Mouse (Mus musculus): Measurements from ENCODE around the gene Cd151.
"Not testable (repeated sequence)": the region's sequence is repeated elsewhere in the genome, so short reads cannot be mapped to it uniquely, and the experiment has no call there.

Gene Cd151

DNA sequence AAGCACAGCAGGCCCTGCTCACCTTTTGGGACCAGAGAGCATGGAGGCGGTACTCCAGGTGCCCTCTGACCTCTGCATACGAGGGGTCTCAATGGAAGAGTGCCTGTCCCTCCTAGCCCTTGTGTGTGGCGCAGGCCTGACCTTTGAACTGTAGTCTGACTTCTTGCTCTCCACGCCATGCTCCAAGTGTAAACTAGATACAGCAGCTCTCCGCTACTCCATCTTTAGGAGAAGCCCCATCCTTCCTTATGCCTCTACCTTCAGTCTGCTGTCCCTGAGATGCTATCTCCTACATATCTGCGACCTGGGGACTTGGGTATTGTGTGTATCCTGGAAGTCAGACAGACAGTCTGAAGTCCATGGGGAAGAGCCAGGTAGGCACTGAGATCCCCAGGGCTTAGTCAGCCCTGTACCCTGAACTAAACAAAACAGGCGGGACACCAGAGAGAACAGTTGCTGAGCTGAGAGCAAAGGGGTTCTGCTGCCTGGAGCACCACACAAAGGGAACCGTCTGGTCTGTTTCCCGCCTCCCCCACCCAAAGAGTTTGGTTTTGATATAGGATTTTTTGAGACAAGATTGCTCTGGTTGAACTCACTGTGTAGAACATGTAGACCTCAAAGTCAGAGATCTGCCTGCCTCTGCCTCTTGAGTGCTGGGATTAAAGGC lies 31.2 kb upstream of the Cd151 start:
- DNase-seq (ENCODE audit: low spot score) = no peak

DNA sequence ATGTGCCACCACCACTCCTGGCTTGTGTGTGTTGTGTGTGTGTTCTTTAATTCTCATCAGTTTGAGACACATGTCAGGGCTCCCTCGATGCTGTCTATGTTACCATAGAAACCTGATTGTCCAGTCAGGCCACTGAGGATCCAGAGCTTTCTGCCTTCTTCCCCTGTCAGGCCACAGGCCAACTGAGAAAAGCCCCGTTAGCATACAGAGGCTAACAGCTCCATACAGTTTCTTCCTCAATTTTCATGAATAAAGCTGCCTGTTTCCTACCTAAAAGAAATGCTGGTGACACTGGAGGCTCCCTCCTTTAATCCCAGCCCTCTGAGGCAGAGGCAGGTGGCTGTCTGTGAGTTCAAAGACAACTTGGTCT lies 30.7 kb upstream of the Cd151 start:
- DNase-seq (ENCODE audit: low spot score) = no peak

DNA sequence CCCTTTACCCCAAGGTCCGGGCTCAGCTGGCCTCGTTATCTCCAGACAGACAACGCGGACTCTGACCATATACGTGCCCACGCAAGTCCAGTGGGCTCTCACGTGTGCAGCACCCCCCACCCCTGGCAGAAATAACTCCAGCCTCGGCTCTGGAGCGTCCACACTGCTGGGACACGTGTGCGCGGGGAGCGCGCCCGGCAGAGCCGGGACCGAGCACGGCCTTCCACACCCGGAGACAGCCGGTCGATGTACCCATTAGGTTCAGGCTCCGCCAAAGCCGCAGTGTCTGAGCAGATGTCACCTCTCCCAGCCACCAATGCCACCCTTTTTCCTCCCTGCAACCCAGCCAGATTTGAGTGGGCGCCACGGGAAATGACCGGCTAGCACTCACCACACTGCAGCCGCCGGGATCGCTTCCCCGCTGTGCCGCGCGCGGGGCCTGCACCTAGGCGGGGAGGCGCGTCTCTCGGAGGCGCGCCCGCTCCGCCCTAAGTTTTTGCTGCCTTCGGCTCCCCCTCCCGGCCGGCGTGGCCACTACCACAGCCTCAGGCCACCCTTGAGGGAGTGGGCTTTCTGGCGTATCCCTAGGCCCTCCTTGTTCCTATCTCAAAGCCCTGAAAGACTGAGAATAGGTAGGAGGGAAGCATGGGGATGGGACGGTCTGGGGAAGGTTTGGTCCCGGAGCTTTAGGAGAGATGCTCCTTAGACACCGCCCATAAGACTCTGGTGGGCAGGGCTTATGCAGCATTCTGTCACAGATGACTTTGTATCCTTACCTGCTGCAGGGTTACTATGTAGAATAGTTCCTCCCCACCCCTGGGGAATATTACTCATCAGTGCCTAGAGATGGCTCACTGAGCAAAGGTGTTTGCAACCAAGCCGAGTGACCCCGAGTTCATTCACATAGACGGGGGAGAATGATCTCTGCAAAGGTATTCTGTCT lies 29.7 kb upstream of the Cd151 start, which contains the start of gene Slc25a22:
Gene Slc25a22 (minus strand): TSS at position 715 of the 943 bp plus-strand sequence.
- peak; percentile 73 for DNase-seq (ENCODE audit: low spot score)

DNA sequence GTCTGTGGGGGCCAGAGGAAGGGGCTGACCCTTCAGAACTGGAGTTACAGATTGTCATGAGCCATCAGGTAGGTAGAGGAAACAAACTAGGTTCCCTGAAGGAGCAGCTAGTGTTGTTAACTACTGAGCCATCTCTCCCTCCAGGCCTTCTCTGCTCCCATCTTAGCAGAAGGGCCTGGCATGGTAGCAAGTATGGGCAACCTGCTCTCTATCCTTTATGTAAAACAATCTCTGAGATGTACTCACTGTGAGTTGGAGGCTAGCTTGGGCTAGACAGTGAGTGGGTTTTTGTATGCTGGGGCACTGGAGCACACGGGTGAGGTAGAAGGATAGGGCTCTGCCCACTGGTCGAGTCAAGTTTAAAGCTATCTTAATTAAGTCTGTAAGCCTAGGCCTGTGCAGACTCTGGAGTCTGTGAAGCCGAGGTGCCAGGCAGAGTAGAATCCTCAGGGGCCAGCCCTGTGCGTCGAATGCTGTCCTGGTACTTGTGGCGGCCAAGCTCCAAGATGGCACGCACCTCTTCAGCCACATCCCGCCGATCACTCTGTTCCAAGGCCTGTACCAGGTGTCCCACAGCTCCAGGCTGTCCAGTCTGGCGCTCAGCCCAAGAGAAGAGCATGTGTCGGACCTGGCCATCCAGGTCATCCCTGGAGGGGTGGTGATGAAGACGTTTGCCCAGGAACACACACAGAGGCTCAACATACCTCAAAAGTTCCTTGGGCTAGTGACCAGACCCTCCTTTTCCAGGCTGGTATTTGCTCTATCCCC lies 28.8 kb upstream of the Cd151 start:
- no peak for DNase-seq (ENCODE audit: low spot score)

DNA sequence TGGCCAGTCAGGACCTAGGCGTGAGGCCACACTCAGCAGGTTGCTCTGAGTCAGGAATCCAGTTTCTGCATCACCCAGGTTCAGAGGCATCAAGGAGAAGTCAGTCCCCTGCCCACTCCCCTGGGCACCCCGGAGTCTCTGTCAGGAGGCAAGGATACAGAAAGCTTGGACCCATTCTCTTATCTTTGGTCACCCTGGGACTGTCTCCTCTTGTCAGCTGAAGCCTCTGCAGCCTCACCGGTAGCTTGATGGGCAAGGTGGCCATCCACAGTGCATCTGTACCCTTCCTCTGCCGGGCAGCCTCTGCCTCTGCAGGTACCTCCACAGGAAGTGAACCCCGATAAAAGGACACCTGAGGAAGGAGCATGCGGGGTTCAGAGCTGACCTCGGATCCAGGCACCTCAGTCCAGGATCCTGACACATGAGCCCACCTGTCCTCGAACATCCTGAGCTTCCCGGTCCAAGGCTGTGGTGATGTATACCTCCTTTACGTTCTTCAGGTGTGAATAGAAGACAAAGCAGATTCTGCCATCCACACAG lies 28.0 kb upstream of the Cd151 start:
- DNase-seq (ENCODE audit: low spot score) = no peak

DNA sequence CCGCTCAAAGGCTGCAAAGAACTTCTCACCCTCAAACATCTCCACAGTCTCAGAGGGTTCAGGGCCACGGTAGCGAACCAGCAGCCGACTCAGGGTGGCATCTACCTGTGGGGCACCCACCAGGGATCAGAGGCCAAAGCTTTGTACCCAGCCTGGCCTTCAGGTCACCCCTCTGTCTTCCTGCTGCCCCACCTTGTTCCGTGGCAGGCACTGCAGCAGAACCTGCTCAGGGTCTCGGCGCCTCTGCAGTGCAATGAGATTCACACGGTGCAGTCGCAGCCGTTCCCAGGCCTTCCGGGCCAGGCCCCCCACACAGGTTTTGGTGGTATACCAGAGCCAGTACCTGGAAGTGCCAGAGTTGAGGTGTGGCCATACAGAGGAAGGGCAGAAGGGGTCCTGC lies 27.4 kb upstream of the Cd151 start:
- DNase-seq (ENCODE audit: low spot score) = no peak

DNA sequence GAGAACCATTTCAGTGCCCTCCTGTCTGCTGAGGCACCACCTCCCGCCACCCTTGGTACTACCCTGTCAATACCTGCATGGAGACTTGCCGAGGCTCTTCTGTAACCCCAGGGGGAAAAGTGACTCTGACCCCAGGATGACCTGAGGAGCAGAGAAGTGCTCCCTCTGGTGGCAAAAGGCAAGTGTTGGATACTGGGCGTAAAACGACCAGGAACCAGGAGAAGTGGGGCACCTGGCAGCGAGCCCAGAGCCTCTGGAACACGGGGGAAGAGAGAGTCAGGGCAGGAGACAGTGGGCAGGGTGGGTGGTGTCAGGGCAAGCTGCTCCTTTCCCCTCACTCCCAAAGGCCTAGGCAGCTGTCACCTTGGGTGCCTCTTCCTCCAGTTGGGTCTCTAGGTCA lies 26.6 kb upstream of the Cd151 start:
- DNase-seq (ENCODE audit: low spot score) = peak; percentile 57

DNA sequence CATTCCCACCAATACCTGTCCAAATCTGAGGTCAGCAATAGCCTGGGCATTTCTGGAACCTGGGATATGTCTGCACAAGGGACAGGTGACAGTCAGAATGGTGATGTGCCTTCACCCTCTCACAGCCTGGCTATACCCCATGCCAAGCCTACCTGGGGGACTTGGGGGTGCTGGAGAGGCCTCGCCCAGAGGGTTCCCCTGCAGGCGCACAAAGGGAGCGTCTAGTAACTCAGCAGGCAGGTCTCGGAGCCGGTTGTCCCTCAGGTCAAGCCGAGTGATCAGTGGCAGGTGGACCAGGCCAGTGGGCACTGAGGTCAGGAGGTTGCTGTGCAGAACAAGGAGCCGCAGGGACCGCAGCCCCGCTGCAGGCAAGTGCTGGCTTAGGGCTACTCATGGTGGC lies 25.7 kb upstream of the Cd151 start:
- DNase-seq (ENCODE audit: low spot score) = no peak

DNA sequence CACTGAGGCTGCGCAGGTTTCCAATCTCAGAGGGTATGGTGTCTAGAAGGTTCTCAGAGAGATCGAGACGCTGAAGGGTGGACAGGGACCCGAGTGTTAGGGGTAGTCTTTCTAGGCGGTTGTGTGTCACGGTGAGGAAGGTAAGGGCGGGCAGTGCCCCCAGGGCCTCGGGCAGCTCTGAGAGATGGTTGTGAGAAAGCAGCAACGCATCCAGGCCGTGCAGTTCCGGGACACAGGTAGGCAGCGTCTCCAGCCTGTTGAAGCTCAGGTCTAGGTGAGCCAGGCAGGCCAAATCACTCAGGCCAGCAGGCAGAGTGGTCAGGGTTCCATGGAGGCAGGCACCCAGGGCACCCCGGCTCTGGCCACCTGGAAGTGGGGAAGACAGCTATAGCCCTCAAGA lies 25.0 kb upstream of the Cd151 start:
- no peak for DNase-seq (ENCODE audit: low spot score)

DNA sequence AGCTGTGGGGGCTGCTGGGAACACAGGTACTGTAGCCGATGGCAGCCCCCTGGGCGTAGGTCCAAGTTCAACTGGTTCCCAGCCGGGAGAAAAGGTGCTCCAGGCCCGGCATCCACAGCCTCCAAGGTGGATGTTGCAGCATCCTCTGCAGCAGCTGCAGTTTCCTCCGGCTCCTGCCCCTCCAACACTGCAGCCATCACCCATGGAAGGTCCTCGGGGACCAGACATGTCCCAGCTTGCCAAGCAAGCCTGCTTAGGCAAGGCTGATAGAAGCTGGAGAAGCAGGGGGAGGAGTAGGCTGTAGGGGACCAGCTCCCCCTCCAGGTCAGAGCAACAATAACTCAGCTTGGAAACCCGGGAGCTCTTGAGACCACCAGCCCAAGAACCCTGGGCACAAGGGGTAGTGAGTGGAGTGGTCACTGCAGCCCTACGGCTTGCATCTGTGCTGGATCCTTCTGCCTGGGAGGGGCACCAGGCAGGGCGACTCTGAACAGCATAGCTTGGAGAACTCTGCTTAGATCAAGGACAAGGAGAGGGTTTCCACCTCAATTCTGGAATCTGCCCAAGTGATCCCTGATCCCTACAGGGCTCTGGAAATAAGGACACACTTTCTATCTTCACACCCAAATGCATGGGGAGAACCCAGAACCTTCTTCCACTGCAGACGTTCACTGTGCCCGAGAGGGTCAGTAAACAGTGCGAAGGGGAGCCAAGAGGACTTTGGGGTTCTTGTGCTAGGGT lies 23.9 kb upstream of the Cd151 start:
- no peak for DNase-seq (ENCODE audit: low spot score)

DNA sequence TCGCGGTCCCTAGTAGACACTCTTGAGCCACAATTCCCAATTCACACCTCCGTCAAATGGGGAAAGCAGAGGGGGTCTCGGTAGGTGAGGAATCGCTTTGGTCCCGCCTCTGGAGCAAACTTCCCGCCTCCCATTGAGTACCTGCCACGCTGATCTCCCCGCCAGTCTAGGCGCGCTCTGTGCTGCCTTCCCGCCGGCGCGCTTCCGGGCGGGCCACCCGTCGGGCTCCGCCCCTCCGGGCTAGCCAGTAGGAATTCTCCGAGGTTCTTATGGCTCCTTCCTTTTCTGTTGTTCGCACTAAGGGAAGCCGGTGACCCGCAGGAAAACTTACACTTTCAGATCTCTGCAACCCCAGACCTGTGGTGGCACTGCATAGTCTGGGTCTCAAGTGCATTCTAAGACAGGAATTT lies 23.4 kb upstream of the Cd151 start, which contains the start of gene Pidd1:
Gene Pidd1 (minus strand): TSS at position 198 of the 410 bp plus-strand sequence.
- peak; percentile 54 for DNase-seq (ENCODE audit: low spot score)

DNA sequence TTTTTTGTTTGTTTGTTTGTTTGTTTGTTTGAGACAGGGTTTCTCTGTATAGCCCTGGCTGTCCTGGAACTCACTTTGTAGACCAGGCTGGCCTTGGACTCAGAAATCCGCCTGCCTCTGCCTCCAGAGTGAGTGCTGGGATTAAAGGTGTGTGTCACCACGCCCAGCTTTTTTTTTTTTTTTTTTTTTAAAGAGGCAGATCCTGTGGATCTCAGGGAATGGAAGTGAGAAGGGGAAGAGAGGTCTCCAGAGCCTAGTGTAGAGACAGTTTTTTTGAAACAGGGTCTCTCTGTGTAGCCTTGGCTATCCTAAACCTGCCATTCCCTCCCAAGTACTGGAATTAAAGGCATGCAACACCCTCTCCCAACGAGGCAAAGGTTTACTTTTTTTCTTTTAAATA lies 20.8 kb upstream of the Cd151 start:
- DNase-seq (ENCODE audit: low spot score) = not testable (repeated sequence)

DNA sequence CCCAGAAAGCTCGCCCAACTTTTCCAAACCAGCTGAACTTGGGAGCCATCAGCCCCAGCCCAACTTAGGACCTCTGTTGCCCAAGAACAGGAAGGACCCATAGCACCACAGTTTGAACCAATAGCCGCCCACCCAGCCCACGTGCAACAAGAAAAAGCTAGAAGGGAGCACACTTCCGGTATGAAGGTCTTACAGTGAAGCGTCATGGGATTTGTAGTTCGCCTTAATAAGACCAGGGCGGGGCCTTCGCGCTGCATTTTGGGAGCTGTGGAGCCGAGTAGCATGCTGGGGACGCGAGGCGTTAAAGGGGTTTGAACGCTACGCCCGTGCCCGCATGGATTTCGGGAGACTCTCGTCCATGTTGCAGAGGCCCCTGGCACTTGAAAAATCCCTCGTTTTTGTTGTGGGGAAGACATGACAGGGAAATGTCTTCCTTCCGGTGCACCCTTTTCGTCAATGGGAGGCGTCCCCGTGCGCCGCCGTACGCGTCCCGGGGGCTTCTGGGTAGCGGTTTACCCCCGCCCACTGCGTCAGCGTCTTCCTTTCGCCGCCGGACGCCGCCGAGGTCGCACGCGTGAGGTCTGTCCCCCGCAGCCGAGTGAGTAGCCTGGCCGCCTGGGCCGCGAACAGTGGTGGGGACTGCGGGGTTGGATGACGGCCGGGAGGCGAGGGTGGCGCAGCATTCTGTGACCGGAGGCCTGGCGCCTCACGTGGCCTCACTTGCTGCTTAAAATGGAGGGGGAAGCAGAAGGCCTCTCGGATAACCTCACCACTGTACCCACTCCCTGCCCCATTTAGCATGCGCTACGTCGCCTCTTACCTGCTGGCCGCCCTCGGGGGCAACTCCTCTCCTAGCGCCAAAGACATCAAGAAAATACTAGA lies 19.8 kb upstream of the Cd151 start, which contains the start of gene Rplp2:
Gene Rplp2 (plus strand): TSS at position 261 of the 882 bp plus-strand sequence.
- DNase-seq (ENCODE audit: low spot score) = peak; percentile 86

DNA sequence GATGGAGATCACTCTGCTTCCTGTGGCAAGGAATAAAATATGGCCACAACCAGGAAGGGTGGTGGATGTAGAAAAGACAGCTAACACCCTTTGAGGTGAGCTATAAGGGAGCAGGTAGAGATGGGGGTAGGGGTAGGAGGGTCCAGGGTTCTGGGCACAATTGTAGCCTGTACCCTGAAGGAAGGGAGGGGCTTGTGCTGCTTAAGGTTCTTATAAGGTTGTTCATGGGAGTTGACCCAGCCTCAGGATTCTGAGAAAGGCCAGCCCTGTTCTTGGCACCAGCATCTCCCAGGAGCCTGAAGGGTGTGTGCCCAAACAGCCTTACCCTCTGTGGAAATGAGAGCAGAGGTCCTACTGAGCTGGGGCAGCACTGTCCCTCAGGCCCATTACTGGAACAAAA lies 15.3 kb upstream of the Cd151 start:
- DNase-seq (ENCODE audit: low spot score) = peak; percentile 92

DNA sequence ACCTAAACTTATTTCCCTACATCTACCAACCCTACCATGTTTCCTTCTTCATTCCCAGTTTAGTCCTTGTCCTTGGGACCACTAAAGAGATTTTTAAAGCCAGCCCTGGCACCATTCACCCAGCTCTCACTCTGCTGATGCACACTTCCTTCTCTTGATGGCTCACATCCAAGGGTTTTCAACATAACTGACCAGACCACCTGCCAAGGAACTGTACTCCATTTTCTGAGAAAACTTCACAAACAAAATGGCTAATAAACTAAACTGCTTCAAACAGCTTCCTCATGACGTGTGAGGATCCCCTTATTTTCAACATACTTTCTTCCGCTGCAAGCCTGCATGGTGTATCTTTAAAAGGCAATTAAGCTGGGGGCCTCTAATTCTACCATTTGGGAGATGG lies 13.6 kb upstream of the Cd151 start:
- peak; percentile 78 for DNase-seq (ENCODE audit: low spot score)

DNA sequence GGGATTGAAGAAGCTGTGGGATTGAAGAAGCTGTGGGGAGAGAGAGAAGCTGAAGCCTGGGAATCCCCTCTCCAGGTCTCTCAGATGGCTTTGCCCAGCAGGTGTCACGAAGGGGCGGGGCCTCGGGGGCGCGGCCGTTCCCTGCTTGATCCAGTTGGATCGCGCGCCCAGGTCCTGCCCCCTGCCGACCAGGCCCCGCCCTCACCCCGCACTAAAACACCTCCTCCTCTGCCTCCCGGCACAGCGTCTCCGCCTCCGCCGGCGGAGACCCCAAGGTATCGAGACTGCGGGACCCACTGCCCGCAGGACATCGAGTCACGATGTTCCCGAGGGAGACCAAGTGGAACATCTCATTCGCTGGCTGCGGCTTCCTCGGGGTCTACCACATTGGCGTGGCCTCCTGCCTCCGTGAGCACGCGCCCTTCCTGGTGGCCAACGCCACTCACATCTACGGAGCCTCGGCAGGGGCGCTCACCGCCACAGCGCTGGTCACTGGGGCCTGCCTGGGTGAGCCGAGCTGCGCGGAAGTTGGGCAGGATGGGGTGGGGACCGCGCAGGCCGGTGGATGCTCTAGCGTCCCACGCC lies 12.1 kb upstream of the Cd151 start, which contains the start of gene Pnpla2:
Gene Pnpla2 (plus strand): TSS at position 232 of the 585 bp plus-strand sequence.
- peak; percentile 90 for DNase-seq (ENCODE audit: low spot score)

DNA sequence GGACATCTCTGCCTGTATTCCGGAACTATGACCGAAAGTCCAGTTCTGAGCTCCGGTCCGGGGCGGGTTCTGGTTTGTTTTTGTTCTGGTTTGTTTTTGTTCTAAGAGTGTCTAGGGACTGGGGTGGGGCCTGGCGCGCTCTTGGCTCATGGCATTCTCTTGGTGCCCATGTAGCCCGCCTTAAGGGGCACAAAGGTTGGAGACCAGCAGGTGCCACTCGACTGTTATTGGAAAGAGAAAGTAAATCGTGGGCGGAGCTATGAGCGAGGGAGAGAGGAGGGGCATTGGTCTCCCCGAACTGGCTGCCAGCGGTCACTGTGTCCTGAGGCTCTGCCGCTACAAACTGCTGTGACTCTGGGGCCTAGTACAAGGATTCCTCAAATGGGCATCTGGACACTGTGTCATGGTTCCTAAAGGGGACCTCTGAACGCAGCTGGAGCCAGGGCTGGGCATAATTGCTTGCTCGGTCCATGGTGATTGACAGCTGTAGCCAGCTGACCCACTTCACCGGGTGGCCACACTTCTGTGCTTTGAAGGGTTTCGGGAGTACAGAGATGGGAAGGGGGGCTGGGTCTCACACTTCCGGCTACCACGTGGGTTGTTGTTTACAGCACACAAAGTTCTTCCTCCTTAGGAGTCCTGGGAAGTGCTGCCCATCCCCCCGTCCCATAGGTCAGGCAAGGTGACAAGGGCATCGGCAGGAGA lies 11.4 kb upstream of the Cd151 start:
- DNase-seq (ENCODE audit: low spot score) = peak; percentile 90

DNA sequence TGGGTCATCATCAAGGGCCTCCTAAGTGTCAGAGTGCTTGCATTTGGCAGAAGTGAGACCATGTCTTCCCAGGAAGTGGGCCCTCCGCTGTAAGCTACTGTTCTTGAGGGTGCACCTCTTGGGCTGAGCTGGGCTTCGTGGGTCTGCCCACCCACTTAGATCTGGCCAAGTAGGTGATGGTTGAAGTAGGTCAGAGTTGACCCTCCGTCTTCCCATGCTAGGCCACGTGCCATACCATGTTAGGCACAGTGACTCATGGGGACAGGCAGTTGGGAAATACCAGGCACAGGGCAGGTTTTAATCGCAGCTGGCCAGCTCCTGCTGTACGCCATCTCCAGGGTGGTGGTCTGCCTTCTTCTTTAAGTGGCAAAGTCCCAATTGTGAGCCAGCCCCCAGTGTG lies 10.5 kb upstream of the Cd151 start:
- peak; percentile 85 for DNase-seq (ENCODE audit: low spot score)

DNA sequence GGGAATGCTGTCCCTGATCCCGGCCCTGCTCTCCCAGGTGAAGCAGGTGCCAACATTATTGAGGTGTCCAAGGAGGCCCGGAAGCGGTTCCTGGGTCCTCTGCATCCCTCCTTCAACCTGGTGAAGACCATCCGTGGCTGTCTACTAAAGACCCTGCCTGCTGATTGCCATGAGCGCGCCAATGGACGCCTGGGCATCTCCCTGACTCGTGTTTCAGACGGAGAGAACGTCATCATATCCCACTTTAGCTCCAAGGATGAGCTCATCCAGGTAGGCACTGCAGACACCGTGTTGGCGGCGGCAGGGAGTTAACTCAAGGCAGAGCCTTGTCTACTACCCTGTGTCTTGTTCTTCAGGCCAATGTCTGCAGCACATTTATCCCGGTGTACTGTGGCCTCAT lies 10.0 kb upstream of the Cd151 start:
- DNase-seq (ENCODE audit: low spot score) = peak; percentile 41

Measured in adipocyte (in vitro differentiated cells).